Mouse (Mus musculus) embryonic facial prominence, embryonic 14.5 days (tissue): ENCODE measurements around the gene Rer1. TPM values are rescaled to one million over a fixed set of nuclear protein-coding genes. Genes with fewer than 3 reads are reported as not detected.

Experiments
- ATAC-seq: fragments of 200-750 bp; cut with Nextera tagmentation; 2 replicates; pipeline ENCODE4 v1.8.0; 2017; ENCODE audit warnings: low read depth, moderate number of reproducible peaks, moderate TSS enrichment
- DNase-seq: peaks from one replicate; pipeline ENCODE4 v3.0.0-alpha.2; 2015; ENCODE audit warnings: low spot score
- H3K27ac ChIP-seq: fragments of 300-500 bp; sonication (generic); replicated peaks from 2 replicates; pipeline ENCODE4 v1.5.1; 2014; ENCODE audit warnings: low read depth, mild to moderate bottlenecking, low read length, moderate library complexity
- H3K27me3 ChIP-seq: fragments of 300-500 bp; sonication (generic); replicated peaks from 2 replicates; pipeline ENCODE4 v1.6.1; 2014; ENCODE audit warnings: low read length; ENCODE audit not compliant: control insufficient read depth, insufficient read depth
- H3K36me3 ChIP-seq: fragments of 300-500 bp; sonication (generic); 2 replicates; pipeline ENCODE4 v1.6.1; 2014; ENCODE audit warnings: low read length, mixed read lengths; ENCODE audit not compliant: control insufficient read depth, insufficient read depth
- H3K4me1 ChIP-seq: fragments of 300-500 bp; sonication (generic); 2 replicates; pipeline ENCODE4 v1.6.1; 2014; ENCODE audit warnings: antibody characterized with exemption, low read length; ENCODE audit not compliant: control insufficient read depth, insufficient read depth
- H3K4me2 ChIP-seq: fragments of 300-500 bp; sonication (generic); 2 replicates; pipeline ENCODE4 v1.6.1; 2014; ENCODE audit warnings: low read depth, mild to moderate bottlenecking, low read length, moderate library complexity, mixed read lengths
- H3K4me3 ChIP-seq: fragments of 300-500 bp; sonication (generic); 2 replicates; pipeline ENCODE4 v1.5.1; 2014; ENCODE audit warnings: low read depth, mild to moderate bottlenecking, low read length
- H3K9ac ChIP-seq: fragments of 300-500 bp; sonication (generic); 2 replicates; pipeline ENCODE4 v1.6.1; 2014; ENCODE audit warnings: low read depth, mild to moderate bottlenecking, low read length, moderate library complexity, mixed read lengths
- H3K9me3 ChIP-seq: fragments of 300-500 bp; sonication (generic); 2 replicates; pipeline ENCODE4 v1.6.1; 2016; ENCODE audit warnings: low read length; ENCODE audit not compliant: control insufficient read depth
- WGBS: fragments of 180-500 bp; shearing (Covaris S2); extraction: QIAGEN DNeasy Blood & Tissue Kit; methylation state at CpG from one replicate; pipeline ENCODE4 v1.1.7; 2014; 5-methylcytosine and 5-hydroxymethylcytosine counted together
- polyA plus RNA-seq: library from polyadenylated mRNA; unstranded; fragments of >200 nt; fragmentation: Nextera tagmentation; extraction: Ambion mirVana; gene quantifications from 2 replicates; pipeline ENCODE4 v1.2.1, GENCODE M21; 2014

The Rer1 gene
- polyA plus RNA-seq = 180 and 187 TPM in 2 replicates

DNA sequence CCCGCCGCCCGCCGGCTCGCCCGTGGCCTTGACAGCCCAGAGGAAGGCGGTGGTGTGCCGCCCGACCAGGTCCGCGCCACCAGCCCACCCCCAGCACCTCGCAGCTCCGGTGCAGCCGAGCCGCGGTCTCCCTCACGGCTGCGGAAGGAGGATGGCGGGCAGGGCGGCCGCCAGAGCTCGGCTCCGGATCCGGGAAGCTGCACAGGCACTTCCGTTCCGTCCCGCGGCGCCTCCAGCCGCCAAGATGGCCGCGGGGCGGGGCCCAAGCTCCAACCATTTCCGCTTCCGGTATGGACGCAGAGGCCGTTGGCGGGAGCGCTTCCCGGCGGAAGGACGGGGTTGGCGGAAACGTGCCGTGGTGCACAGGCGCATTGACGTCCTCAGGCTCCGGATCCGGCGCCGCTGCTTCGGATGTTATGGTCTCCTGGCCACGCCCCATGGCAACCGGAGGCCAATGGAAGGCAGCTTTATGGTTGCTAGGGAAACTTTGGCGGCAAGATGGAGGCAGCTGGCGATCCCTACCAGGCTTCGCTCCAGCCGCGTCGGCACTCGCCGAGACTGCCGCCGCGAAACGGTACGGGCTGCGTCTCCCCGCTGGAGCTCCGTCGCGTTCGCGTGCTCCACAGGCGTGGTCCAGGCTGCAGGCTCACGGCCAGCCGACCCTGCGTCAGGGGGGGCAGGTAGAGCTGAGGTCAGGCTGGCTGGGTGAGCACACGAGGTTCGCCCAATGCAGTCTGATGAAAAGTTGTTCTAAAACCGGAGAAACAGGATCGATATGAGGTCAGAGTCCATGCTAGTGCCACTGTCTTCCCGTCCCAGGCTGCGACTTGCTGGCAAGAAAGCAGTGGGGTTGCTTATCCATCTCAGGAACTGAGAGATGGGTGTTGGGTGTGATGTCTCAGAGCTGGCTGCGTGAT is at the start of gene Rer1, which contains the start of gene Morn1:
Rer1 (minus strand) TSS at position 275 of the 917 bp plus-strand sequence.
Morn1 (plus strand) TSS at position 470 of the 917 bp plus-strand sequence.
- H3K27me3 ChIP-seq = no peaks in the 10 kb centered on the region
- WGBS = 0% methylated on average over 49 of the region's 85 CpGs
- peaks cover 13% of the 10 kb centered on the region for H3K4me1 ChIP-seq
- peak within 1 kb of the TSS; percentile 93 for H3K4me3 ChIP-seq
- H3K9me3 ChIP-seq = no peaks in the 10 kb centered on the region
- peak within 1 kb of the TSS; percentile 93 for H3K27ac ChIP-seq
- DNase-seq (peak; percentile 100), ATAC-seq (peak; percentile 98)
- H3K9ac ChIP-seq = peak within 1 kb of the TSS; percentile 93
- peak within 1 kb of the TSS; percentile 98 for H3K4me2 ChIP-seq
- H3K36me3 ChIP-seq = peaks cover 12% of the 10 kb centered on the region

DNA sequence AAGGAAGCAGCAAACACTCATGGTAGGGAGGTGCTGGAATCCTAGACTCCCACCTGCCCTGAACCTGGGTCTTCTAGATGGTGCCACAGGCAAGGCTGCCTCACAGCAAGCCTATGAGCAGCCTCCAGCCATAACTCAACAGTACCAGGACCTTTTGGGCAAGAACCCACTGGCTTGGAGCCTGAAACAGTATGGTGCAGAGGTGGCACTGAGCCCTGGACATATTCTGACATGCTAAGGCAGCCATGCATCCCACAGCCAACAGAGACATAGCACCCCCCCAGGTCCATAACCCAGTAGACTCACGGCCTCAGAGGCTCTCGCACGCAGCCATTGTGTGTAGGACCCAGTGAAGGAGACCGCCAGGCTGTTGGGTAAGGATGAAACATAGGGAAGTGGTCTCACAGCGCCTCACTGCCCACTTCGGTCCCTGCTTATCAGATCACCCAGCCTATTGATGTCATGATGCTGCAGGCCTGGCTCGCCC is 48.5 kb upstream of the Rer1 start:
- DNase-seq (no peak), ATAC-seq (no peak)
- H3K27me3 ChIP-seq = no peaks in the 10 kb centered on the region
- H3K9me3 ChIP-seq = no peaks in the 10 kb centered on the region
- H3K36me3 ChIP-seq = no peaks in the 10 kb centered on the region
- peaks cover 41% of the 10 kb centered on the region for H3K4me1 ChIP-seq
- no peak overlapping the region for H3K9ac ChIP-seq
- no peak overlapping the region for H3K4me2 ChIP-seq
- WGBS = 85% methylated on average over 7 of the region's 7 CpGs
- peak overlapping the region; percentile 81 for H3K27ac ChIP-seq
- H3K4me3 ChIP-seq = no peak overlapping the region

DNA sequence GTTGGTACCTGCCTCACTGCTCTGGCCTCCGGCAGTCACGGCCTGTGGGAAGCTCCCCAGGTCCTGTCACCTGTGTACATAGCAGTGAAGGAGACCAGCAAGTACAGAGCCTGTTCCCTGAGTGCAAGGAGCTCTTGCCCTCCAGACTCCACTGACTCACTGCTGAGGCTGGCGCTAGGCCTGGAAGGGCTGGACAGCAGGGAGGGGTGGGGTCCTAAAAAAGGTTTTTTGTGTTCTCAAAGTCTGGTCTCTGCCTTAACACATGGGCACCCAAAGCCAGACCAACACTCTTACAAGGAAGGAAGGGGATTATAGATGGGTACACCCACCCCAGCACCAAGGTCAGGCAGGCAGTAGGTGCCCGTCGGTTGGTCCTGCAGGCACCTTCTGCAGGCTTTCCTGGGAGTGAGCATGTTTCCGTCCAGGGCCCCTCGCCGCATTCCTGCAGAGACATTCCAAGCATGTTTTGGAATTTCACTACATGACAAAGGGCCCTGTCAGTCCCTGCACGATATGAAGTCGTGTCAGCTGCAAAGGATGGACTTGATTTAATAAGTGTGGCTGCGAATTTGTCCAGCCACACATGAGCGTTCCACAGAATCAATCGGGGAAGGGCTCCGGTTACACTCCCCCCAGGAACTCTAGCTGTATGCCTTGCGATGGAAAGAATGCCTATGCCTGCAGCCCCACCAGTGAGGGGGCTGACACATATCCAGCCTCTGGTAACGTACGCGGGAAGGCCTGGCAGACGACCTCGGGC is 47.7 kb upstream of the Rer1 start:
- no peak overlapping the region for H3K4me3 ChIP-seq
- H3K4me2 ChIP-seq = 0 out of 2 replicates have a peak overlapping the region, but pooled peaks have one; percentile 4
- H3K9ac ChIP-seq = peak overlapping the region; percentile 34; the same call in 1 of the 2 replicates
- ATAC-seq (peak; percentile 66), DNase-seq (peak; percentile 91)
- no peaks in the 10 kb centered on the region for H3K36me3 ChIP-seq
- H3K27ac ChIP-seq = peak overlapping the region; percentile 81
- H3K9me3 ChIP-seq = no peaks in the 10 kb centered on the region
- H3K27me3 ChIP-seq = no peaks in the 10 kb centered on the region
- H3K4me1 ChIP-seq = peaks cover 41% of the 10 kb centered on the region
- WGBS = 11% methylated on average over 20 of the region's 20 CpGs

DNA sequence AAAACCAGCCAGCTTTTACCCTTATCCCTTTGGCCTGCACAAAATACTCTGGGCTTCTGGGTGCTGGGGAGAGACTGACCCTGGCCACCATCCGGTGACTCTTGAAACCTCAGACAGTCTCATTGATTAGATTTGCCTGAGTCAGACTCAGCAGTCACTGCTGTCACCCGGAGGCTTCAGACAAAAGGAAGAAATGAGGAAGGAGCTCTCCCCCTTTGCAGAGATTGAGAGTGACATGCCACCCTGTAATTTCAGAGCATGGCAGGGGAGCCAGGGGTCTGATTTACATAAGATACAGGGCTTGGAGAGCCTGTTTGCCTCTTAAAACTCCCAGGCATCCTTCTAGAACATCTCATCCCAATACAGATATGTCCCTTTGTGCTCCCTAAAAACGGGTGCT is 47.0 kb upstream of the Rer1 start:
- Histone ChIP-seq H3K27ac (peak overlapping the region; percentile 81), H3K4me3 (no peak overlapping the region), H3K27me3 (no peaks in the 10 kb centered on the region), H3K36me3 (no peaks in the 10 kb centered on the region), H3K4me1 (peaks cover 40% of the 10 kb centered on the region), H3K9me3 (no peaks in the 10 kb centered on the region), H3K9ac (0 out of 2 replicates have a peak overlapping the region, but pooled peaks have one; percentile 6), H3K4me2 (no peak overlapping the region)
- WGBS = 19% methylated on average over 3 of the region's 3 CpGs
- ATAC-seq = no peak
- no peak for DNase-seq

DNA sequence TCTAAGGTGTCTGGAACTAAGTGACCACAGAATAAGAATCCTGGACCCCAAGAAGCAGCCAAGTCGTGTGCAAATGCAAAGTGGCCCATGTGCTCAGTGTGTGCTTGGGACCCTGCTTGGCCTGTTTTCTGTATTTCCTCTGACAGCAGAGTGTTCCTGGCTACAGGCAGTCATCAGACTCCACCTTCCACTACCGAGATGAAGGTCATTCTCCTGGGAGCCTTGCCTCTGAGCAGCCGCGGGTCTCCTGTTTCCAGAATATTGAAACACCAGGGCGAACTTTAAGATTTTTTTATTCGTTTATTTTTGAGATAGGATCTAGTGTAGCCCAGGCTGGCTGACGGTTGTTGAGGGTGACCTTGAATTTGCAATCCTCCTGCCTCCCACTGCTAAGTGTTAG is 44.4 kb upstream of the Rer1 start:
- no peak overlapping the region for H3K4me2 ChIP-seq
- H3K27ac ChIP-seq = peak overlapping the region; percentile 83
- no peaks in the 10 kb centered on the region for H3K9me3 ChIP-seq
- DNase-seq = no peak
- H3K4me1 ChIP-seq = peaks cover 31% of the 10 kb centered on the region
- no peak overlapping the region for H3K4me3 ChIP-seq
- H3K36me3 ChIP-seq = no peaks in the 10 kb centered on the region
- WGBS = 55% methylated on average over 7 of the region's 7 CpGs
- no peak for ATAC-seq
- H3K9ac ChIP-seq = 0 out of 2 replicates have a peak overlapping the region, but pooled peaks have one; percentile 1
- H3K27me3 ChIP-seq = no peaks in the 10 kb centered on the region

DNA sequence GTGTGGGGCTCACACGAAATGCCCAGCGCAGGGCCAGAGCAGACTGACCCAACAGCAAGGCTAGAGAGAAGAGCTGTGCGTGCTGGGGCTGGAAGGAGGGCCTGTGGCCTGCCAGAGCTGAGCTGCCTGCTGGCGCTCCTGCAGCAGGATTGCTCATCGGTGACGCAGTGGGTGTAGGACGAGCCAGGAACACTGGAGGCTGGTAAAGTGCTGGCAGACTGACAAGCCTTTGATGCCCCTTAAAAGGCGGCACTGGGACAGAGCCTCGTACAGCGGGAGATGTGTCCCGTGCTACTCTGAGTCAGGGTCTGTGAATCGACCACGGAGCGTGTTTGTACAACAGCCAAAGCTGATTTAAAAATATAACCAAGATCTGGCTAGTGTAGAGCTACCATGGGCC is 43.8 kb upstream of the Rer1 start:
- Histone ChIP-seq H3K4me3 (no peak overlapping the region), H3K9ac (peak overlapping the region; percentile 1), H3K4me2 (no peak overlapping the region), H3K4me1 (peaks cover 25% of the 10 kb centered on the region), H3K36me3 (no peaks in the 10 kb centered on the region), H3K27ac (peak overlapping the region; percentile 83), H3K27me3 (no peaks in the 10 kb centered on the region), H3K9me3 (no peaks in the 10 kb centered on the region)
- ATAC-seq = peak; percentile 19
- peak; percentile 90 for DNase-seq
- WGBS = 43% methylated on average over 12 of the region's 14 CpGs

- WGBS = 92% methylated on average over 10 of the region's 10 CpGs
- H3K4me2 ChIP-seq = no peak overlapping the region
- peaks cover 18% of the 10 kb centered on the region for H3K4me1 ChIP-seq
- no peaks in the 10 kb centered on the region for H3K36me3 ChIP-seq
- peak overlapping the region; percentile 1; the same call in 1 of the 2 replicates for H3K9ac ChIP-seq
- no peak overlapping the region for H3K4me3 ChIP-seq
- DNase-seq (no peak), ATAC-seq (no peak)
- H3K9me3 ChIP-seq = no peaks in the 10 kb centered on the region
- H3K27ac ChIP-seq = peak overlapping the region; percentile 83
- H3K27me3 ChIP-seq = no peaks in the 10 kb centered on the region
These were observed 43.1 kb upstream of the Rer1 start for GRCm38 (mm10) chr4:155129132-155129917.

GRCm38 (mm10) chr4:155128411-155128810 is 42.2 kb upstream of the Rer1 start:
- 88% methylated on average over 15 of the region's 15 CpGs for WGBS
- H3K4me2 ChIP-seq = no peak overlapping the region
- H3K36me3 ChIP-seq = no peaks in the 10 kb centered on the region
- ATAC-seq (no peak), DNase-seq (no peak)
- H3K9ac ChIP-seq = no peak overlapping the region
- H3K27ac ChIP-seq = no peak overlapping the region
- no peaks in the 10 kb centered on the region for H3K27me3 ChIP-seq
- H3K4me3 ChIP-seq = no peak overlapping the region
- peaks cover 9% of the 10 kb centered on the region for H3K4me1 ChIP-seq
- no peaks in the 10 kb centered on the region for H3K9me3 ChIP-seq
